Mouse (Mus musculus) layer of hippocampus, postnatal 10 days (tissue): Measurements from ENCODE around the gene Fstl1. TPM values are rescaled to one million over a fixed set of nuclear protein-coding genes. Genes with fewer than 3 reads are reported as not detected.

Experiments used
- DNase-seq, 2 experiments: peaks; one replicate each; pipeline ENCODE4 v3.0.0; 2021; ENCODE audit warnings: low spot score in 2 of 2
- total RNA-seq, 2 experiments: library from RNA; stranded (reverse); gene quantifications; 2 replicates each; pipeline ENCODE4 v1.2.3; 2021

The Fstl1 gene
- total RNA-seq, 2 experiments from 2014 or later: 74.6 to 75.2 TPM

GRCm38 (mm10) chr16:37867791-37868505, 91.3 kb downstream of the Fstl1 start, which contains the start of gene Lrrc58:
Gene Lrrc58, plus strand, starts transcription at chr16:37868389.
- peak; percentile 83 to 90 for DNase-seq

DNA sequence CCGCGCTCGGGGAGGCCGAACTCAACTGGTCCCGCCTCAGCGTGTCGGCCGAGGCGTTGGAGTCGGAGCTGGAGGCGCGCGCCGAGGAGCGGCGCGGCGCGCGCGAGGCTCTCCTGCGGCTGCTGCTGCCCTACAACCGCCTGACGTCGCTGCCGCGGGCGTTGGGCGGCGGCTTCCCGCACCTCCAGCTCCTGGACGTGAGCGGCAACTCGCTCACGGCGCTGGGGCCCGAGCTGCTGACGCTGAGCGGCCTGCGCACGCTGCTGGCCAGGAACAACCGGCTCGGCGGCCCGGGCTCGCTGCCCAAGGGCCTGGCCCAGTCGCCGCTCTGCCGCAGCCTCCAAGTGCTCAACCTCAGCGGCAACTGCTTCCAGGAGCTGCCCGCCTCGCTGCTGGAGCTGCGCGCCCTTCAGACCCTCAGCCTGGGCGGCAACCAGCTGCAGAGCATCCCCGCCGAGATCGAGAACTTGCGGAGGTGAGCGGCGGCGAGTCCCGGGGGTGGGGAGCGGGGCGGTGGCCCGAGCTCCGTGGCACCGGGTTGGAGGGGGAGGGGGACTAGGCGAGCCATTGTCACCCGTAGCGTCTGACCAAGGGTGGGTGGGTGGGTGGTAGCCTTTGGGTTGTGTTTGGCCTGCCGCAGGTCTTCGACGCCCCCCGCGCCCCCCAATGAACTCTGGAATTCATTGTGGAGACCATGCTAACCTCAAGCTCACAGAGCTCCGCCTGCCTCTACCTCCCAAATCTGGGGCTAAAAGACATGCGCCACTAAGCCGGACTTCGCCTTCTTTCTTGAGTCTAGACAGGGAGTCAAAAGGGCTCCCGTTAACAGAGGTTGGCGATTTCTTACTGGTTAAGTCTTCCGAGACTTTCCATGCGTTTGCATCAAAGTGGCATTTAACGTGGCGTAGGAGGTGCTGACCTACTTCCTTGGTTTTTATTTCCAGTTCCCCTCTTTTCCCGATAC, 92.1 kb downstream of the Fstl1 start:
- peak in 1 of 2 experiments; percentile 70 for DNase-seq

DNA sequence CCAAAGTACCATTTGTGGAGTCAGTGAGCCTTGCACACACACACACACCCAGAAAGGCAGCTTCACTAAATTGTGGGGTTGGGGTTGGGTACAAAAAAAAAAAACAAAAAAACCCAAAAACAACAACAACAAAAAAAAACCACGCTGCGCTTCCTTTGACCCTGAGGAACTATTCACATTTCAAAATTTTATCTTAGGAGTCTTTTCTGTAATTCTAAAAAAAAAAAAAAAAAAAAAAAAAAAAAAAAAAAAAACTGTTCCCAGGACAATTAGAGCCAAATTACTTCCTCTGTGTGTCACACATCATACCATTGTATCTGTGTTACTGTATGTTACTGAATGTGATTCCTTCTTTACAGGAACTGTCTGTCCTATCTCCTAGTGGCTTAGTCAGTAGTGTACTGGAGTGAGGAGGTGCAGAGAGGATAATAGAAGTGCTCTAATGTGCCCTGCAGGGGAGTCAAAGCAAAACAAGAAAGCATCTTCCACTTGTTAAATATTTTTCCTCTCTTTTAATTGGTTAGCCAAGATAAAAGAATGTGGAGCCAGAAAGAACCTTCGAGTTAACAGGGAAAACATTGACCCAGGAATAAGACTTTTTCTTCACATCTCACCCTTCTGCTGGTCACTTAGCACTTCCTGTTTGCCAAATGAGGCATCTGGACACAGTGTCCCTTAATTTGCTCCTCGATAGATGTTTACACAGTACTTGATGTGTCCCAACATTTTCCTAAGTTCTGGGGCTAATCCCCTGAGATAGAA, 93.0 kb downstream of the Fstl1 start:
- DNase-seq: no peak

DNA sequence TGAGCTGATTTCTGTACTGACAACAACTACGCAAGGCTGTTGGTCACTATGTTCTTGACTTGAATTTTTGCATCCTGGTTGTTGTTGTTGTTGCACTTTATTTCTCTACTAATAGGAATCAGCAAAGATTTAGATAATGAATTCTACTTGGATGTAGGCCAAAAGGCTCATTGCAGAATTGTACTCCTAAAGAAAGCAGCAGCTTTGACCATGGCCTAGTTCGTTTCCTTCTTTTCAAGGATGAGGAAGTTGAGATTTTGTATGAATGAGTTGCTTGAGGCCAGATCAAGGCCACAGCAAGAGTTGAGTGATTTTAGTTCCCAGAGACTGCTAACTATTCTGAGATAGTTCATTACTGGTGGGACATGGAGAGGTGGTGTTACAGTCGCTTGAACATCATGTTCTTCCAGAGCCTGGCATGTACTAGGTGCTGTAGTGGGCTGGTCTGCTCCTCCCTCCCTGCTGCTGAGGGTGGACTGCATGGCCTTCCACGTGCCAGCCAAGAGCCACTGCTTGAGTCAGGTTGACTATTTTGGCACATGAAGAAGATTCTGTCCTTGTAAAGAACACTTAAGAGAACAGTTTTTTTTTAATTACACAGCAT, 94.5 kb downstream of the Fstl1 start:
- peak in 1 of 2 experiments; percentile 25 for DNase-seq

GRCm38 (mm10) chr16:37874501-37875235, 98.0 kb downstream of the Fstl1 start:
- DNase-seq: no peak

DNA sequence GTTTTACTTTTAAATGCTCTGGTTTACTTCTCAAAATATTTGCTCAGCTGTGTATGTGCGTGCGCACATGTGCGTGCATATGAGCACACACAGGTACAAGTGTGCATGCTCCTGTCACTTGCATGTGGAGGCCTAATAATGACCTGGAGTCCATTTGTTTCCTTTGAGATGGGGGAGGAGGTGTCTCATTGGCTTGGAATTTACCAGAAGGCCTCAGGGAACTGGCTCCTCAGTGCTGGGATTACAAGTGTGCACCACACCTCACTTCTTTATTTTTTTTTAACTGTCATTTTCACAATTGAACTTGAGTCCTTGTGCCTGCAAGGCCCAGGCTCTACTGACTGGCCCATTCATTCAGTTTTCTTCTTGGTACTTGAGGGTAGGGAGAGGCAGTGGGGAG, 100.7 kb downstream of the Fstl1 start:
- DNase-seq: no peak

DNA sequence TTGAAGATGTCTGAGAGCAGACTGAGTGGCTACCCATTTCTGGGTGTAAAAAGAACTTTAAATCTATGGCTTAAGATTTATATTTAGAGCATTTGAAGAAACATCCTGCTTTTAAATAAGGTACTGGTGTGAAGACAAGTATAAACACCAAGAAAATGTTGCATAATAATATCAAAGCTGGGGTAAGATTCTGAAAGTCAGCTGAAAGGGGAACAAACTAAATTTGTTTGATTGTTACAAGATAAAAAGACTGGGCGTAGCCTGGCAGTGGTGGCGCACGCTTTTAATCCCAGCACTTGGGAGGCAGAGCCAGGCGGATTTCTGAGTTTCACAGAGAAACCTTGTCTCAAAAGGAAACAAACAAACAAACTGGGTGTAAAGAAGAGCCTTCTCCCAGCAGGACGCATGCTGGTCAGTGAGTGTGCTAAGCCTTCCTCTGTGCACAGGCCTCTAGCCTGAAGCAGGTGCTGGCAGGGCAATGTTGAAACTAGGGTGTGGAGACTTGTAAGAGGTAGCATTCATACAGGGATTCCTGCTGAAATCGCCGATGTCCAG, 102.4 kb downstream of the Fstl1 start:
- DNase-seq: no peak

DNA sequence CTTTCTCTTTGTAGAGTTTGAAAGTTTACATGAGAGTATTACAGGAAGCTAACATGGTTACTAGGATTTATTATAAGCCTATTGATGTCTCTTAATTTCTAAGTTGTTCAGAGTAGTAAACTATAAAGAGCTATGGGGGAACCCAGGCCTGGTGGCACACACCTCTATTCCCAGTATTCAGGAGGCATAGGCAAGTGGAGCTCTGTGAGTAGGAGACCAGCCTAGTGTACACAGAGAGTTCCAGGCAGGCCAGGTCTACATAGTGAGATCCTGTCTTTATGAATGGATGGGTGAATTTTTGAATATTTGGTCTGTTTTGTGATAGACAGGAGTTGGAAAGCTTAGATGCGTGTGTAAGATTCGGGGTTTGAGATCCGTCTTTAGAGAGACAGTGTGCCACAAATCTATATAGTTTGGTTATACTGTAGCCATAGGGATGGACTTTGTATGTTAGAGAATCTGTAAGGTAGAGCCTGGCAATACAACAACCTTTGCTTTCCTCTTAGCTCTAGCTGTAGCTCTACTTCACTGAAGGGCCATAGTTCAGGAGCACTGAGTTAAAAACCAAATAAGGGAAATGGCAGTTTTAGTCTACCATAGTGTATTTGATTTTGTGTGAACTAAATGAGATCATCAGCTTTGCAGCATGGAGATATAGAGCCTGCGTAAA, 103.2 kb downstream of the Fstl1 start:
- no peak for DNase-seq

DNA sequence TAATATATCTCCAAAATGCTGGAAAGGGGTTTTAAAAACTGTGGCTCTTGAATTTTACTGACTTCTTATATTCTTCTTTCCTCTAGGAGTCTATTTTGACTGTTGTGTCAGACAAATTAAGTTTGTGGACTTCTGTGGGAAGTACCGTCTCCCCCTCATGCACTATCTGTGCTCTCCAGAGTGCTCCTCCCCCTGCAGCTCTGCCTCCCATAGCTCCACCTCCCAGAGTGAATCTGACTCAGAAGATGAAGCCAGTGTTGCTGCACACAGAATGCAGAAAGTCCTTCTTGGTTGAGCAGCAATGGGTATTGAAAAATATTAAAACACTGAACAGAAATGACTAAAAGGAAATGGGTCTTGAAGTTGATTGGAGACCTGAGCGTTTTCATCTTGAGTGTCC, 104.5 kb downstream of the Fstl1 start:
- no peak for DNase-seq

Other genes starting within 250 kb of the Fstl1 start
- gene Gtf2e1, start 237.1 kb upstream of the Fstl1 start, total RNA-seq: 10 to 100 TPM; 21.5 to 22.3 TPM
- gene Rabl3, start 237.0 kb upstream of the Fstl1 start, total RNA-seq: 1 to 10 TPM; 8.2 to 9.1 TPM
- gene Hgd, start 196.7 kb upstream of the Fstl1 start, total RNA-seq: under 1 TPM in 1 of 2 experiments, not detected in 1; 0.31 TPM
- gene Ndufb4, start 122.4 kb upstream of the Fstl1 start, total RNA-seq: 10 to 100 TPM; 52.8 to 88.1 TPM
- gene Gm36028, start 84.3 kb downstream of the Fstl1 start, total RNA-seq: not detected
- gene Lrrc58, start 91.5 kb downstream of the Fstl1 start, total RNA-seq: 100 to 1,000 TPM; 122 to 134 TPM
- 1 to 10 TPM; 1.4 to 1.5 TPM for gene Gpr156, start 139.6 kb downstream of the Fstl1 start, total RNA-seq